Mouse (Mus musculus) spleen, adult 2 months (tissue): ENCODE results near the gene Apc2.

Experiments used
- CTCF ChIP-seq: fragments of 200-500 bp; IDR thresholded peaks from 2 replicates; pipeline ENCODE4 v1.5.1; 2011; ENCODE audit warnings: mild to moderate bottlenecking, inconsistent platforms; ENCODE audit not compliant: insufficient read depth, insufficient read length, insufficient replicate concordance; ENCODE audit errors: extremely low read depth
- POLR2A ChIP-seq: fragments of 200-500 bp; IDR thresholded peaks from 2 replicates; pipeline ENCODE4 v1.6.1; 2011; ENCODE audit warnings: low read depth, low read length, inconsistent platforms

DNA sequence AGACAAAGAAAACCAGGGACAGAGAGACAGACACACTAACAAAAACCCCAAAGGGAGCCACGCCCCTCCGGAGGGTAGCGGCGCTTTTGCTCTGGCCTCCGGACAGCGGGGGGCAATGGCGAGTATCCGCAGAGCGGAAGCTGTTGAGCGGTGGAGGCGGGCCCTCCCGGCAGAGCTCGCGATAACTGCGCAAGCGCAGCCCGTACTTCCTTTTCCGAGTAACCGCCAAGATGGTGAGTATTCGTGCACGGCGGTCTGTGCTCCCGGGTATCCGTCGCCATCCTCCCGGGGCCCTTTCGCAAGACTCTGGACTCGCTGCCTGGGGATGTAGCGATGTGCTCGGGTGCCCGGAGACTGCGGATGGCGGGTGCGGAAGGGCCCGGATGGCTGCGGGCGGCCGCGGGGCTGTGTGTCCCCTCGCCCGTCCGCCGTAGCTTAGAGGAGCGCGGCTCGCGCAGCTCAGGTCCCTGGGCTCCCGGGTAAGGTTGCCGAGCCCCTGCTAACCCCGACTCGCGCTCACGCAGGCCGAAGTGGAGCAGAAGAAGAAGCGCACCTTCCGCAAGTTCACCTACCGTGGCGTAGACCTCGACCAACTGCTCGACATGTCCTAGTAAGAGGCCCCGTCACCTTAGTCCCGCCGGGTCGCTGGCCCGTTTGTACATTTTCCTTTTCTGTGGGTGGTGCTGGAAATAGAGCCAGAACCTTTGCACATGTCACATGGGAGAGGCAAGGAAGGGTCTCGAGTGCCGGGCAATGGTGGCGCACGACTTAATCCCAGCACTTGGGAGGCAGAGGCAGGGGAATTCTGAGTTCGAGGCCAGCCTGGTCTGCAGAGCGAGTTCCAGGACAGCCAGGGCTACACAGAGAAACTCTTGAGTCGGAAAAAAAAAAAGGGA, 3.3 kb upstream of the Apc2 start, which contains the start of gene Rps15:
- TF ChIP-seq CTCF (peak; percentile 55; the same call in 1 of the 2 replicates), POLR2A (peak; percentile 97)
